Mouse (Mus musculus): Measurements from ENCODE around the gene Selenbp1.
"Not testable (repeated sequence)": the region's sequence is repeated elsewhere in the genome, so short reads cannot be mapped to it uniquely, and the experiment has no call there.

- TF ChIP-seq CTCF (IDR thresholded peaks at IDR 0.05; ENCODE audit: low read depth, low read length); POLR2A (IDR thresholded peaks at IDR 0.05; ENCODE audit: extremely low read depth, insufficient read depth, low read length): not testable (repeated sequence)
These were observed 4.3 kb downstream of the Selenbp1 start for GRCm38 (mm10) chr3:94937194-94937593.
